Mouse (Mus musculus): ENCODE measurements around the gene Adam30.

The Adam30 gene

DNA sequence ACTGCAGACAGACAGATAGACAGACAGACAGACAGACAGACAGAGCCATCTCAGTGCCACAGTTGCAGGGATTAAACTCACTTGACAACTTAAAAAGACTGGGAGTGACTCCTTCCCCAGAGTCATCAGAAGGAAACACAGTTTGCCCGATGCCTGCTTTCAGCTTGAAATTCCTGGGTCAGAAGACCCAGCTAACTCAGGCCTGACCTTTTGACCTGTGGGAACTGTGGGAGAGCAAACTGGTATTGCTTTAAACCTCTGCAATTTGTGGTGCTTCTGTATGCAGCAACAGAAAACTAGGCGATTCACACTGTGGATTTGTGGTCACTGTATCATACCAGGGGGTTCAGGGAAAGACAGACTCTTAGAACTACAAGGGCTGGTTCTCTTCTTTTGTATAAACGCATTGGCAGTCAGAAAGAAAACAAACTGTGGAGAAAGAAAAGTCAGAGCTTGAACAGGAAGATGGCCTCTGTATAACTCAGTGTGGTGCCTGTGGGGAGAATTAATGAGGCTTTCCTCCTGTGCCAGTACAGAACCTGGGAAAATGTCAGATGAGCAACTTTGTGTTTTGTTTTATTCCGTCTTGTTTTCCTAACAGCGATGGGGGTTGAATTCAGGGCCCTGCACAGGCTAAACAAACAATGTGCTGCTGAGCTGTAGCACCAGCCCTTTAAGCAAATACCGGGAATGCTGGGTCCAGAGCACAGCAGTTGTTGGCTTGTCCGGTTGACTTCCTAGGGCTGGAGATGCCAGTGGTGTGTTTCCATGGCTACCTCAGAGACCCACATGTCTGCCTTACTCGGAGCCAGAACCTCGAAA is 37.5 kb downstream of the Adam30 start:
- DNase-seq = no peak

DNA sequence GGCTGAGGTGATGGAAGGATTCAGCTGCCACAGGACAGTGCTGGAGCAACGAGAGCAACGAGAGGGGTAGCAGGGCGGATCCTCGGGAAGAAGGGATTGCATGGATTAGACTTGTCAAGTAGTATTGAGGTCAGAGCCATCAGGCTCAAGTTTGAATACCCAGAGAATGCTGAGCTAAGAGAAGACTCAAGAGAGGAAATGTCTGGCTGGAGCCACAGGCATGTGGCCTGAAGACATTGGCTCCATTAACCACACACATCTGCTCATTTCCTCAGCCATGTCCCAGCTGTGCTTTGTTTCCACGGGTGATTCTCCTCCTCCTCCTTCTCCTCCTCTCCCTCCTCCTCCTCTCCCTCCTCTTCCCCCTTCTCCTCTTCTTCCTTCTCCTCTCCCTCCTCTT is 39.3 kb downstream of the Adam30 start:
- no peak for DNase-seq

DNA sequence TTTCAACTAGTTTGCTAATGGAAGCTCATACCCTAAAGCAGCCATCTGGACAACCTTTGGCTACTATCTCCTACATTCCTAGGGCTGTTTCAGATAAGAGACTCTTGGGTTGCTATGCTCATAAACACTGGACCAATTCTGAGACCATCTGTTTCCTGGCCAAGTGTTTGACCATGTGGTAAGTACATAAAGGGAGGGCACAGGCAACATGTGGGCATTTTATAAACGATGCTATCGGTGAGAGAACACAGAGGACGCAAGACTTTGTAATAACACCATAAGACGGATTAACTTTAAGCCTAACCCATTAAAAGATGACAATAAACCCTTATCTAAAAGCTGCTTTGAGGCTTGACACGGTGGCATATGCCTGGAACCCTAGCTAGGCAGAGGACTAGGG is 42.9 kb downstream of the Adam30 start:
- DNase-seq = no peak

DNA sequence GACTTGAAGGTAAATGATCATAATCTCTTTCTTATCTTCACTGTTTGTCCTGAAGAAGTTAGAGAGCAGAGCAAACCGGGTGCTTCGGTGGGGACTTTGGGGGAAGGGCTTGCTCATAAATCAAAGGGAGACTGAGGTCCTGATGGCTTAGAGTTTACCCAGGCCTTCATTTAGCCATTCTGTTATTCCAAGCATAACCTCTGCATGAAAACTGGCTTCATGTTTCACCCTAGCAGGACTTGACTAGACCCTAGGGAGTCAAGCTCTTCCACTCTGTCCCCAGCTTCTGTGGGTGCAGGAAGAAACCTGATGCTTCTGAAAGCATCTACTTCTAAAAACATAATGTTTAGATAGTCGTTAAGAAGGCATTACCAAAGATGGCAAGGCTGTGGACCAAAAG is 46.5 kb downstream of the Adam30 start:
- no peak for DNase-seq

DNA sequence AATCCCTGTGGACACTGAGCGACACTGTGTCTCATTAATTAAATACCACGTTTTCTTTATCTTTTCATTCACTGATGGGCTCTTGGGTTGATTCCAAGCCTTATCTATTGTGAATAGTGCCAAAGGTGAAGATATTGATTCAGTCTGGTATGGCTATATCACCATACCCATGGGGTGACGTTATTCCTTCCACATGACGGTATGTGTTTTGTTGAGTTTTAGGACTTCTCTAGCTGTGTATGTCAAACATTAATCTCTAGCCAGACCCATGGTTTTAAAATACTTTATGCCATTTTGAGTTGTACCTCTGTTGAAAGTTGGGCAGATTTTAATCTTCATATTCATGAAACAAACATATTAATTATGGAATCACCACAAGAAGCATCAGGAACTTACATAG is 48.7 kb downstream of the Adam30 start:
- no peak for DNase-seq

DNA sequence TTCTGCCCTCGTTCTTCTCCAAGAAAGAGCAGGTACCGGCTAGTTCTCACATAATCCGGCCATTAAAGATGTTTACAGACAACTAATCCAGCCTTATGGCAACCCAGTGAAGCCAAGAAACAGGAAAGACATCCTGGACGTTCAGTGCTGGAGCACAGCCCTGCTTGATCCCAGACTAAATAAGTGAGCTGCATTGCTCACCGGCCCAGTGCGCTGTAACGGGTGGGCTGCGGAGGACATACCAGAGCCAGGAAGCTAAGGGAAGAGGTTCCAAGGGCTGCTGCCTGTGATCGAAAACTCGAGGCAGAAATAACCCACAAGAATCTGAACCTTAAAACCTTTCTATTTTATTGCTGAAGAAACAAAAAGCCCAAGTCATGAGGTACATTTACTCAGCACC is 50.4 kb downstream of the Adam30 start:
- no peak for DNase-seq

DNA sequence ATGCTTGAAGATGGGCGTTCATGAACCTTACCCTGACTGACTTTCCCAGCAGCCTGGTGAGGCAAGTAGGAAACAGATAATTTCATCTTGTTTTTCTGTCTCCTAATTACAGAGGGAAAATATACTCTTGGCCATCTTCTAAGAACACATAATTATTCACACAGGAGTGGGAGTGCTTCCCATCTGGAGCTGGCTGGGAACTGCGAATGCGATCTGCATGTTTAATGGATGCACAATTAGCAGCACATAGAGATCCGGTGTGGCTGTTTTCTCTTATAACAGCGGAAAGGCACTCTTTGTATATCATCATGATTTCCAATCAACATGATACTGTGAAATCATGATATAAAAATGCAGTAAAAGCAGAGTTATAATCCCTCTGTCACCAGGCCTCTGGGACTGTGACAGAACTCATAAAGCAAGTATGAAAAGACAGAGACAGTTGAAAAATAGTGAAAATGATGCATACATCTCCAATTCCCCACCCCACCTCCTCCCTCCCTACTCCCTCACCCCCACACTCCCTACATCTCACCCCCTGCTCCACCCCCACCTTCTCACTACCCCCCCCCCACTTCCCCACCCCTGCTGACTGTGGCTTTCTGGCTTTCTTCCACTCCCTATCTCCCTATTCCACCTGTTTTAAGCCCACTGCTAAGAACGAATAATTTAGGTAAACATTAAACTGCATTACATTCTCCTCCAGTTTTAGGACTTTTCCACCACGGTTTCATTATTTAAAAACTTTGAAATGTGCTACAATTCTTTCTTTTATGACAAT is 51.1 kb downstream of the Adam30 start:
- no peak for DNase-seq

Measured in cerebellum, adult 11 months (tissue).